In genomic region chr2:168780024-168780423, GRCm38 (mm10) we compare ENCODE assay signal across 14 mouse cellular contexts. TPM values are rescaled to one million over a fixed set of nuclear protein-coding genes. Genes with fewer than 3 reads are reported as not detected.
DNase-seq lines count a peak whose midpoint lies in the region; ATAC-seq and TF ChIP-seq lines count a peak whose summit lies in the region.
"Had no signal": no experiment of that assay in that cellular context is flagged by ENCODE, and none has a peak within 500 bp of the region (broad histone marks: within the 10 kb centered on the region; RNA-seq: fewer than 3 reads in every experiment).

No protein-coding gene starts in this region.

- H3K27ac ChIP-seq in intestine, embryonic 14.5 days (ENCODE audit: low read depth): peak overlapping the region; percentile 1; the same call in 1 of the 2 replicates
- no peak overlapping the region for H3K27ac ChIP-seq in intestine, embryonic 15.5 days
- H3K27ac ChIP-seq in liver, embryonic 16.5 days (ENCODE audit: low read length): peak overlapping the region; percentile 50; the same call in 1 of the 2 replicates
- H3K27ac ChIP-seq: left cerebral cortex, adult 2 months; stomach, embryonic 15.5 days had no signal

- H3K9me3 ChIP-seq in intestine, embryonic 14.5 days (ENCODE audit: control insufficient read depth, low read length): no peaks in the 10 kb centered on the region
- H3K9me3 ChIP-seq in intestine, embryonic 15.5 days: no peaks in the 10 kb centered on the region
- no peaks in the 10 kb centered on the region for H3K9me3 ChIP-seq in liver, embryonic 16.5 days (replicated peaks; ENCODE audit: control insufficient read depth, low read length)
- H3K9me3 ChIP-seq: heart, embryonic 12.5 days; stomach, embryonic 15.5 days had no signal

- H3K27me3 ChIP-seq in intestine, embryonic 14.5 days (replicated peaks; ENCODE audit: control insufficient read depth, insufficient read depth, low read length): no peaks in the 10 kb centered on the region
- H3K27me3 ChIP-seq in intestine, embryonic 15.5 days (replicated peaks): no peaks in the 10 kb centered on the region
- H3K27me3 ChIP-seq in liver, embryonic 16.5 days (ENCODE audit: control insufficient read depth, insufficient read depth, low read depth, low read length): no peaks in the 10 kb centered on the region
- H3K27me3 ChIP-seq: heart, embryonic 12.5 days; stomach, embryonic 15.5 days had no signal

- no peak for TF ChIP-seq CTCF in brain, embryonic 14.5 days (IDR thresholded peaks at IDR 0.05; ENCODE audit: borderline replicate concordance, extremely low read depth, insufficient read depth, insufficient read length)

- no peak overlapping the region for H3K4me2 ChIP-seq in intestine, embryonic 14.5 days (ENCODE audit: low read length)
- H3K4me2 ChIP-seq in intestine, embryonic 15.5 days (replicated peaks): no peak overlapping the region
- H3K4me2 ChIP-seq in liver, embryonic 16.5 days (ENCODE audit: low read depth, low read length): no peak overlapping the region
- H3K4me2 ChIP-seq: heart, embryonic 12.5 days; stomach, embryonic 15.5 days had no signal

- 17% methylated on average over 9 of the region's 9 CpGs for WGBS in intestine, embryonic 14.5 days
- 13% methylated on average over 9 of the region's 9 CpGs for WGBS in intestine, embryonic 15.5 days
- WGBS in liver, embryonic 16.5 days (ENCODE audit: insufficient replicate concordance): 31% methylated on average over 9 of the region's 9 CpGs

- H3K4me1 ChIP-seq in intestine, embryonic 14.5 days (replicated peaks; ENCODE audit: control insufficient read depth, insufficient read depth, low read length): peaks cover 9% of the 10 kb centered on the region
- H3K4me1 ChIP-seq in intestine, embryonic 15.5 days (replicated peaks): peaks cover 7% of the 10 kb centered on the region
- H3K4me1 ChIP-seq in liver, embryonic 16.5 days (ENCODE audit: control insufficient read depth, low read depth, low read length): no peaks in the 10 kb centered on the region

- TF ChIP-seq POLR2A in brain, embryonic 14.5 days (IDR thresholded peaks at IDR 0.05; ENCODE audit: borderline replicate concordance, extremely low read depth, insufficient read depth, insufficient read length, poor library complexity, severe bottlenecking): no peak

- no peak overlapping the region for H3K9ac ChIP-seq in intestine, embryonic 14.5 days (ENCODE audit: low read length)
- no peak overlapping the region for H3K9ac ChIP-seq in intestine, embryonic 15.5 days
- no peak overlapping the region for H3K9ac ChIP-seq in liver, embryonic 16.5 days (ENCODE audit: low read depth, low read length)
- H3K9ac ChIP-seq: heart, embryonic 12.5 days; stomach, embryonic 15.5 days had no signal

- ATAC-seq in intestine, embryonic 14.5 days (replicated peaks; ENCODE audit: low FRiP score, low TSS enrichment, low read depth): no peak
- no peak for ATAC-seq in intestine, embryonic 15.5 days
- ATAC-seq in liver, embryonic 16.5 days (ENCODE audit: low read depth): peak; percentile 61
- no peak for ATAC-seq in activated CD4-positive, CD25-positive, alpha-beta regulatory T cell, adult 4 months

- no peaks in the 10 kb centered on the region for H3K36me3 ChIP-seq in intestine, embryonic 14.5 days (ENCODE audit: control insufficient read depth, insufficient read depth, low read length)
- H3K36me3 ChIP-seq in intestine, embryonic 15.5 days: no peaks in the 10 kb centered on the region
- H3K36me3 ChIP-seq in liver, embryonic 16.5 days (ENCODE audit: control insufficient read depth, insufficient read depth): no peaks in the 10 kb centered on the region
- H3K36me3 ChIP-seq: heart, embryonic 12.5 days; stomach, embryonic 15.5 days had no signal

- no peak overlapping the region for H3K4me3 ChIP-seq in intestine, embryonic 14.5 days (ENCODE audit: low read depth, low read length)
- H3K4me3 ChIP-seq in intestine, embryonic 15.5 days (replicated peaks): no peak overlapping the region
- H3K4me3 ChIP-seq in liver, embryonic 16.5 days (ENCODE audit: low read depth, low read length): no peak overlapping the region
- H3K4me3 ChIP-seq: heart, embryonic 12.5 days; left cerebral cortex, adult 2 months; stomach, embryonic 15.5 days had no signal

- DNase-seq in intestine, embryonic 14.5 days (ENCODE audit: low spot score): no peak
- peak; percentile 59 for DNase-seq in ES-CJ7 (ENCODE audit: low read depth, low spot score)
- peak; percentile 44 for DNase-seq in brain, embryonic 14.5 days (ENCODE audit: low read depth)
- DNase-seq in adrenal gland, postnatal 10 days: no peak
- DNase-seq: kidney, postnatal 14 days; lung, adult 18-20 months had no signal

RNA-seq across cellular contexts. Expression of gene Sall4, which starts 12.3 kb away (rescaled TPM):
- 3.8 and 5.0 TPM in 2 replicates for polyA plus RNA-seq in intestine, embryonic 14.5 days (2014; fragmentation: Nextera tagmentation; extraction: Ambion mirVana)
- 1.9 and 2.2 TPM in 2 replicates for polyA plus RNA-seq in intestine, embryonic 15.5 days (2015; fragmentation: Nextera tagmentation; extraction: Ambion mirVana)
- 1.0 and 1.2 TPM in 2 replicates for polyA plus RNA-seq in brain, embryonic 14.5 days (2012; rRNA removed)
- polyA plus RNA-seq in liver, embryonic 16.5 days (2015; fragmentation: Nextera tagmentation; extraction: Ambion mirVana): 3.4 and 3.7 TPM in 2 replicates
- total RNA-seq in adrenal gland, postnatal 10 days (2021): under 1 TPM; 0.12 TPM
- under 1 TPM in 1 of 2 experiments, not detected in 1; 0.17 TPM for polyA plus RNA-seq in activated CD4-positive, CD25-positive, alpha-beta regulatory T cell, adult 4 months (2017; shearing (Covaris generic))
- total RNA-seq: megakaryocyte progenitor cell, adult 5-6 weeks; neutrophil, adult 5-6 weeks had no signal

RNA-seq across cellular contexts. Expression of gene Atp9a, which starts 37.8 kb away (rescaled TPM):
- 15.6 and 15.9 TPM in 2 replicates for polyA plus RNA-seq in intestine, embryonic 14.5 days (2014; fragmentation: Nextera tagmentation; extraction: Ambion mirVana)
- polyA plus RNA-seq in intestine, embryonic 15.5 days (2015; fragmentation: Nextera tagmentation; extraction: Ambion mirVana): 23.4 and 24.9 TPM in 2 replicates
- polyA plus RNA-seq in brain, embryonic 14.5 days (2012; rRNA removed): 197 and 302 TPM in 2 replicates
- polyA plus RNA-seq in liver, embryonic 16.5 days (2015; fragmentation: Nextera tagmentation; extraction: Ambion mirVana): 2.7 and 4.0 TPM in 2 replicates
- 10 to 100 TPM; 72.1 to 76.7 TPM for total RNA-seq in adrenal gland, postnatal 10 days (2021)
- polyA plus RNA-seq in activated CD4-positive, CD25-positive, alpha-beta regulatory T cell, adult 4 months (2017; shearing (Covaris generic)): 1 to 10 TPM; 4.0 to 7.6 TPM

Comparison
In these comparisons a context has a peak if more than half of its experiments do, and no peak if none do; other contexts are left out.
1. DNase-seq: peak in ES-CJ7 (single experiment) and brain, embryonic 14.5 days (single experiment); none in intestine, embryonic 14.5 days (single experiment) and adrenal gland, postnatal 10 days (single experiment).